Mouse (Mus musculus) liver, adult 2 months (tissue): Measurements from ENCODE around the gene Fbxl12.
A peak's percentile ranks its signal among the peaks of the same experiment; 100 is the strongest.

Experiments used
- CTCF ChIP-seq: fragments of 200-500 bp; IDR thresholded peaks from 2 replicates; pipeline ENCODE4 v1.5.1; 2011; ENCODE audit warnings: low read depth, low read length, control low read depth
- POLR2A ChIP-seq: fragments of 200-500 bp; IDR thresholded peaks from 2 replicates; pipeline ENCODE4 v1.6.1; 2011; ENCODE audit warnings: low read length, control low read depth; ENCODE audit not compliant: insufficient read depth; ENCODE audit errors: extremely low read depth

GRCm38 (mm10) chr9:20651602-20652259 lies 7.2 kb upstream of the Fbxl12 start, which contains the start of gene Pin1:
- peak; percentile 63 for TF ChIP-seq POLR2A
- no peak for TF ChIP-seq CTCF
